Mouse (Mus musculus) thymus, adult 18-20 months (tissue): ENCODE measurements around the gene Tmem252.
"Not testable (repeated sequence)": the region's sequence is repeated elsewhere in the genome, so short reads cannot be mapped to it uniquely, and the experiment has no call there.

Source experiments
- DNase-seq, 2 experiments: peaks; one replicate each; pipeline ENCODE4 v3.0.0; 2022; ENCODE audit warnings: mixed read lengths in 2 of 2

Gene Tmem252

DNA sequence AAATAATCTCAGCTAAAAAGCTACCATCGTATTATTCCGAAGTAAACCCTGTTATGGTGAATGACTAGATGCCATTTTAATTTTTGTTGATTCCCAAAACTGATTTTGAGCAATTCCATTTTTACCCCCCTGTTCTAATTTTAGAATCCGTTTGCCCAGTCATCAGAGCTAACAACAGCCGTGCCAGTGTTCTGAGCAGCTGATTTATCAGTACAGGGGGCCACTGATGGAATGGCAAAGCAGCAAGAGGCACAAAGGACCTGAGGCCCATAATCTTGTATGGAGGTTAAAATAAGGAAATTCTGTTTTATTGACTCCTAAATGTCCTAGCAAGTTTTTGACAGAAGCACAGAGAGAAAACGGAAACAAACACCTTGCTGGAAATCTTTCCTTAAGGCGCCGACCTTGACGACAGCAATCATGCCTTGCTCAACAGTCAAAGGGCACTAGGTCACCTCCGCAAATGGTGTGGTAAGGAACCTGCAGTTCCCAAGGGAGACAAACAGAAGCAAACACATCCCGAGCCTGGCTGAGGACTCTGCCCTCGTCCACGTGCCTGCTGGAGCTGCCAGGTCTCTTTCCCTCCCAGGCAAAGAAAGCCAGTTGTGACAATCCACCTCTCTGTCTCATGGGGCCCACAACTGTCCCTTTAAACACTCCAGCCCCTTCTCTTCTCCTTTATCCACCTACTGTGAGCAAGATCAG lies 9.4 kb downstream of the Tmem252 start:
- no peak for DNase-seq

GRCm38 (mm10) chr19:24686411-24686810 lies 12.6 kb downstream of the Tmem252 start:
- no peak for DNase-seq

DNA sequence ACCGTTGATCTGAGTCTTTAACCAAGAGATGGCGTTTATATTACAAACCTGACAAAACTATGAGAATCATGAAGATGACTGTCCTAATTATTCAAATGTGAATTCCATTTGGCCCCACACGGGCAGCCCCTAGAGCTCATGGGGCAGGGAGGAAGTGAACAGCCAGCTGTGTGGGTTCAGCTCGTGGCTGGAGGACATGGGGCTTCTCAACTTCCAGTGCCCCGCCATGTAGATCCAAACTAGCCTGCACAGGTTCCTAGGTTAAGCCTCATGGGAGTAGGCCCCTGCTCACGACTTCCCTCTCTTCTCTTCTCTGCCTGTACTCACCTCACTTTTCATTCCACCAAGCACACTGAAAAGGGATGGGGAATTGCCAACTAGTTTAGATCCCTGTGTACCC lies 14.5 kb downstream of the Tmem252 start:
- no peak for DNase-seq

DNA sequence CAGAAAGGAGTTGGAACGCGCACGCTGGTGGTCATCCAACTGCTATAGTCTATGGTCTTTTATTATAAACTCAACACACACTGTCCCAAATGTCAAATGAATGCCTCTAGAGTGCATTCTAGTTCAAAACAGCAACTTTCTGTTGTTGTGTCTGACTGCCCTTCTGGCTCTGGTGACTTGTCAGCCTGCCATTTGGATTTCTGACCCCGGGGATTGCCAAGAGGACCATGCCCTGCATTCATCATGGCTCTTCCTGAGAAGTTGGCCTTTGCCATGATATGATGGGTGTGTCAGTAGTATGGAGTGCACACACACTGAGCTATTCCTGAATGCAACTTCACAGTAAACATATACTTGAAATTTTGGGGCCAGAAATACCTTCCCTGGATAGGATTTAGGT lies 15.7 kb downstream of the Tmem252 start:
- no peak for DNase-seq

- DNase-seq, result no peak
Measured at GRCm38 (mm10) chr19:24692691-24693090, 18.9 kb downstream of the Tmem252 start.

DNA sequence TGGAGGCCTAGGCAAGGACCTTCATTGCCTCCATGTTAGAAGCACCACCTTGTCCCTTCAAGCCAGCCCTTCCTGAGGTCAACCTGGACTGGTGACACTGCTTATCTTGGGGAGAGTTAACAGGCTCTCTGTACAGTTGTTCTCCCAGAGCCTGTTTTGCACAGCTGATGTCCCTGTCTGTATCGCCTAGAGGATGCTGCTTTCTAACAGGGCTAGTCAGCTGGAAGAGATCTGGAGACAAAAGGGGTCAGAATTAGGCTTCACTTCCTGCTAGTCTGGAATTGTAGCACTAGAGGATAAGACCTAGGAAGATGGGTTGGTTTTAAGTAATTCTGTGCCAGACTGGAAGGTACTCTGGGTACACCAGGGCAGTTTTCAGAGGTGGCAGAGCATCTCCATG lies 24.1 kb downstream of the Tmem252 start:
- no peak for DNase-seq

DNA sequence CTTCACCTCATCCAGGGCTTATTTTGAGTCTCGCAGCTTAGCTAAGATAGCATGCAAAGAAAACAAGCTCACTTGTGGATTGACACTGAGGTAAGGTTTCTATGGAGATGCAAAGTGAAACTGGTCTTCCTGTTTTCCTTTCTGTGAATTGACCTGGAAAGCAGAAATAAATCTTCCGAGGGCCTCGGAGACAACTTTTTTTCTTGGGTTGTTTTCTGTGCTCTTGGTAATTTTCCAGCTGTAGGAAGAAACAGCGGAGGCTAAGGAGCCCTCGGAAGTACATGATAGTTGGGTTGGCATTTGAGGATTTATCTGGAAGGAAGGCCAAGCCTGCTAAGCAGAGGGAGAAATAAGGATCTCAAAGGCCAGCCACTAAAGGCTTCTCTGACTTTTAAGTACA lies 24.8 kb downstream of the Tmem252 start:
- DNase-seq, result no peak

- DNase-seq, result no peak
Measured at GRCm38 (mm10) chr19:24699196-24699595, 25.4 kb downstream of the Tmem252 start.

GRCm38 (mm10) chr19:24699910-24700309 lies 26.1 kb downstream of the Tmem252 start:
- DNase-seq, result no peak

- no peak for DNase-seq
Measured at GRCm38 (mm10) chr19:24700664-24701063, 26.9 kb downstream of the Tmem252 start.

GRCm38 (mm10) chr19:24701716-24702115 lies 27.9 kb downstream of the Tmem252 start:
- no peak for DNase-seq

DNA sequence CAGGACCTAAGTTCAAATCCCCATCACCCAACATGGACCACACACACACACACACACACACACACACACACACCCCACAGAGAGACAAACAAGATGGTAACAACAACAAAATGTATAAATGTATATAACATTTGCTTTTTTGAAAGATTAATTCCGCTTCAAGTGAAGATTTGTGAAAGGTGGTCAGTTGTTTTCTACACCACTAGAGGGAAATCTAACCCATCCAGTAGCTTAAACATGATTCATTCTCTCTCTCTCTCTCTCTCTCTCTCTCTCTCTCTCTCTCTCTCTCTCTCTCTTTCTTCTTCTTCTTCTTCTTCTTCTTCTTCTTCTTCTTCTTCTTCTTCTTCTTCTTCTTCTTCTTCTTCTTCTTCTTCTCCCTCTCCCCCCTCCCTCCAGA lies 29.4 kb downstream of the Tmem252 start:
- DNase-seq, result not testable (repeated sequence)

GRCm38 (mm10) chr19:24703680-24704079 lies 29.9 kb downstream of the Tmem252 start:
- no peak for DNase-seq

GRCm38 (mm10) chr19:24704326-24704725 lies 30.5 kb downstream of the Tmem252 start:
- no peak for DNase-seq

DNA sequence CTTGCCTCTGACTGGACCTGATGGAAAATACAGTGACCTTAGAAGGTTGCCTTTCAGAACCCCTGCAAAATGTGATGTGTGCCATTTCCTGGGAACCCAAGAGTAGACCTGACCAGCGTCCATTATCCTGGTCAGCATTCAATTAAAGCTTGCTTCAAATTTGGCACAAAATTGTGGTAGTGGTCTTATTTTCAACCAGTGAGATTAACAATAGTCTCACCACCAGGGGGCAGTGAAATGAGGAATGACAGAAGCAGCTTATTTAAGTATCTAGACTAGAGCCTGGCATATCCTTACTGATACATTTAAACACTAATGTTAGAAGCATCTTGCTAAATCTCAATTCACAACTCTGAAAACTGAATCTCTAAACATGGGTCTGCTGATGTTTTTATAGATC lies 31.6 kb downstream of the Tmem252 start:
- no peak for DNase-seq

- no peak for DNase-seq
Measured at GRCm38 (mm10) chr19:24707071-24707906, 33.5 kb downstream of the Tmem252 start.

- no peak for DNase-seq
Measured at GRCm38 (mm10) chr19:24708032-24708431, 34.2 kb downstream of the Tmem252 start.

DNA sequence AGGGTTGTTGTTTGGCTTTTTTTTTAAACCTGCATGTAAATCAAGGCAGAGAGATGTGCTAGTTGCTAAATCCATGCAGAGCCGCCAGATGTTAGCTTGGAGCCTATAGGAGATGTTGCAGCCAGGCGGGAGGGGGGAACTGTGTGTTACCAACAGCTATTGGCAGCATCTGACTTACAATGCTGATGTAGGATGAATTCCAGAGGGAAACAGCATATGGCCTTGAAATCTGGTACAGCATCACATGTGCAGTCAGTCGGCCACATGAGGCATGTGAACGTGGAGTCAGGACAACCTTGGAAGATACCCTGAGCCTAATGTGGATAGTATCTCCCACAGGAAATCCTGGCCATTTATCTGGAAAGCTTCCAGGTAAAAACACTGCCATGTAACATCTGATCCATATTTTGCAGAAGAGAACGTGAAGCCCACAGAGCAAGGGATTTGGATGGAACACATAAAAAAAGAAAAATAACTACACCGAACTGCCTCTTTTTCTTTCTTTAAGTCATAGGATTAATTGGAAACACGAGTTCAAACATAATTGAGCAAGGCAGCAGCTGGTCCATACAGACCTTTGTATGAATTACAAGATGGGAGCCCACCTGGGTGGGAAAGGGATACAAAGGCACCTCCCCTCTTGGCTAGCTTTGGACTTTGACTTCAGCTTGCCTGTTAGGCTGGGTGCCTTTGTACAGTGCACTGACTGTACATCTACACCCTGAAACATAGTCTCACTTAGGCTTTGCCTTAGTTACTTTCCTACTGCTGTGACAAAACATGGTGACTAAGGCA lies 42.7 kb downstream of the Tmem252 start:
- DNase-seq, result no peak

DNA sequence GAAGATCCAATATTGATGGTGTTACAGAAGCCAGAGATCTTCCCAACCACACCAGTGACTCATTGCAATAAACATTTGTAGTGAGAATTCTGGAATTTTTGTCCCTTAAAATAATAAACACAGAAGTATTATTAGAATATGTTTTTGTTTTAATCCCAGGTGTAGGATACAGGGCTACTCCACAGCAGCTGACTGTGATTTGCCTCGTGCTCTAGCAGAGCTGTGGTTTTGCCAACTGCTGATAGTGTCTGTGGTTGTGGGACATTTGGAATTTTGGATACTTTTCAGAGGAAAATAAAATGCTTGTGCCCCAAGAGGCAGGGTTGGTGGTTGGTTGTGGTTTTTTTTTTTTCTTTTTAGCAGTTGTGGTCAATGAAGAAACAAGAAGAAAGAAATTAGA lies 44.2 kb downstream of the Tmem252 start:
- no peak for DNase-seq

DNA sequence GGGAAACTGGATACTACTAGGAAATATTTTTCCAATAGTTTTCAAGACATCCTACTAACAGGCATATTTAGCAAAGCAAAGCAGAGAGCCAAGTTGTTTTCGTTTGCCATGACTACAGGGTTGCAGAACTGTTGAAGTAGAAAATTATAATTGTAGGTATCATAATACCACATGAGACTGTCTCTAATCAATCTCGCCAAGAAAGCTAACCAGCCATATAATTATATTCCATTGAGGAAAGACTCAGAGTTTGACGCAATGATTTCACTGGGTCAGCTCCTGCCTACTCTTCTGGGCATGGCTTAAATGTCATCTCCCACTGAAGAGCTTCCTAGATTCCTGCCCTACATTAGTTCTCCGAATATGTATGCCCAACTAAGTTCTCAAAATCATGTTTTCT lies 45.7 kb downstream of the Tmem252 start:
- no peak for DNase-seq

GRCm38 (mm10) chr19:24720448-24720847 lies 46.6 kb downstream of the Tmem252 start:
- no peak for DNase-seq

GRCm38 (mm10) chr19:24724362-24724761 lies 50.6 kb downstream of the Tmem252 start:
- DNase-seq, result no peak

DNA sequence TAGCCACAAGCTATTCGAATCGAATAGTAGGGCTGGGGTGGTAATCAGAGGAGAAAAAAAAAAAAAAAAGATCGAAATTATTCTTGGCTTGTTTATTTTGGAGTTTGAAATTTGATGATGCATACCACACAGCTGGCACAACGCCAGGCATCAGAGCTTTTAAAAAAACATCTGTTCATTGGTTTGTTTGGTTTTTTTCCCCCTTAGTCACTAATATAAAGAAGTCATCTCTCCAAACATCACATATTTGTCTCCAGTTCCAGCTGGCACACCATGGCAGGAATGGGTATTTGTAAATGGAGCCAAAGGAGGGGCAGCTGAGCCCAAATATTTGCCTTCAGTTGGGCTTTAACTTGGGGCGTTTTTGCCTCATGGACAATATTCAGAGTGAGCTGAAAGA lies 56.9 kb downstream of the Tmem252 start:
- DNase-seq, result no peak
